Mouse (Mus musculus) adrenal gland, adult 18-20 months (tissue): ENCODE measurements around the gene Clec1a. TPM values are rescaled to one million over a fixed set of nuclear protein-coding genes. Genes with fewer than 3 reads are reported as not detected.
"Not testable (repeated sequence)": the region's sequence is repeated elsewhere in the genome, so short reads cannot be mapped to it uniquely, and the experiment has no call there.

ENCODE experiments used
- DNase-seq, 2 experiments: peaks; one replicate each; pipeline ENCODE4 v3.0.0; 2021 to 2022; ENCODE audit warnings: low spot score in 2 of 2
- long read RNA-seq, 2 experiments: library from polyadenylated mRNA; stranded (forward); transcript quantifications; one replicate each; pipeline ENCODE4 v2.0.0; 2021
- total RNA-seq, 2 experiments: library from RNA; stranded (reverse); gene quantifications; 1 replicate in 1 of 2; 2 replicates in 1 of 2; pipeline ENCODE4 v1.2.3; 2021

Gene Clec1a
- 1 to 10 TPM; 4.0 to 4.5 TPM for total RNA-seq
- long read RNA-seq, experiment 1: 0 reads
- long read RNA-seq, experiment 2, full-length matches to known transcripts: 6 of 8 reads
- long read RNA-seq, experiment 2, partial matches to known transcripts: 0 of 8 reads
- long read RNA-seq, experiment 2, other reads (novel, unspliced or antisense): 2 of 8 reads

GRCm38 (mm10) chr6:129451411-129452039 lies at the start of gene Clec1a:
Clec1a (minus strand) TSS chr6:129452000.
- peak in 1 of 2 experiments; percentile 27 for DNase-seq

- DNase-seq: not testable (repeated sequence)
Observed at GRCm38 (mm10) chr6:129499516-129499915, 47.7 kb upstream of the Clec1a start.

- no peak for DNase-seq
Observed at GRCm38 (mm10) chr6:129497345-129498218, 45.8 kb upstream of the Clec1a start.

- DNase-seq: no peak
Observed at GRCm38 (mm10) chr6:129494924-129495323, 43.1 kb upstream of the Clec1a start.

- DNase-seq: no peak
Observed at GRCm38 (mm10) chr6:129480089-129480958, 28.5 kb upstream of the Clec1a start.

GRCm38 (mm10) chr6:129476404-129477126 lies 24.8 kb upstream of the Clec1a start:
- DNase-seq: no peak

GRCm38 (mm10) chr6:129472627-129473026 lies 20.8 kb upstream of the Clec1a start:
- no peak for DNase-seq

- no peak for DNase-seq
Observed at GRCm38 (mm10) chr6:129471386-129471785, 19.6 kb upstream of the Clec1a start.

GRCm38 (mm10) chr6:129449743-129450142 lies 2.1 kb downstream of the Clec1a start:
- DNase-seq: no peak

GRCm38 (mm10) chr6:129438033-129438432 lies 13.8 kb downstream of the Clec1a start:
- DNase-seq: no peak

- DNase-seq: no peak
Observed at GRCm38 (mm10) chr6:129436025-129436424, 15.8 kb downstream of the Clec1a start.

- DNase-seq: no peak
Observed at GRCm38 (mm10) chr6:129434239-129434638, 17.6 kb downstream of the Clec1a start.

GRCm38 (mm10) chr6:129427281-129427680 lies 24.5 kb downstream of the Clec1a start:
- no peak for DNase-seq

GRCm38 (mm10) chr6:129425812-129426211 lies 26.0 kb downstream of the Clec1a start:
- no peak for DNase-seq

- no peak for DNase-seq
Observed at GRCm38 (mm10) chr6:129425217-129425616, 26.6 kb downstream of the Clec1a start.

- DNase-seq: peak; percentile 78 to 82
Observed at GRCm38 (mm10) chr6:129423734-129424072, 28.1 kb downstream of the Clec1a start.

- peak in 1 of 2 experiments; percentile 10 for DNase-seq
Observed at GRCm38 (mm10) chr6:129423040-129423733, 28.6 kb downstream of the Clec1a start.

GRCm38 (mm10) chr6:129422311-129422710 lies 29.5 kb downstream of the Clec1a start:
- no peak for DNase-seq

- DNase-seq: no peak
Observed at GRCm38 (mm10) chr6:129414177-129414576, 37.6 kb downstream of the Clec1a start.

GRCm38 (mm10) chr6:129408562-129408961 lies 43.2 kb downstream of the Clec1a start, which contains the start of gene Clec9a:
Clec9a (plus strand) TSS chr6:129408862.
- DNase-seq: no peak
